Mouse (Mus musculus) kidney, postnatal 36 days (tissue): Measurements from ENCODE around the gene Cacng4.

ENCODE experiments used
- DNase-seq, 2 experiments: peaks; one replicate each; pipeline ENCODE4 v3.0.0; 2021 to 2022; ENCODE audit warnings: mixed read lengths in 2 of 2

The Cacng4 gene

GRCm38 (mm10) chr11:107772002-107772401, 22.4 kb downstream of the Cacng4 start:
- DNase-seq, result peak; percentile 66 to 78

- no peak for DNase-seq
Measured at GRCm38 (mm10) chr11:107768361-107768760, 26.0 kb downstream of the Cacng4 start.

GRCm38 (mm10) chr11:107766932-107767331, 27.4 kb downstream of the Cacng4 start:
- peak; percentile 73 to 78 for DNase-seq

GRCm38 (mm10) chr11:107762688-107763460, 31.5 kb downstream of the Cacng4 start:
- no peak for DNase-seq

- DNase-seq, result no peak
Measured at GRCm38 (mm10) chr11:107761790-107762500, 32.4 kb downstream of the Cacng4 start.

GRCm38 (mm10) chr11:107760001-107760400, 34.4 kb downstream of the Cacng4 start:
- DNase-seq, result no peak

GRCm38 (mm10) chr11:107759516-107759915, 34.8 kb downstream of the Cacng4 start:
- DNase-seq, result no peak

GRCm38 (mm10) chr11:107749114-107749513, 45.2 kb downstream of the Cacng4 start:
- DNase-seq, result no peak

- DNase-seq, result no peak
Measured at GRCm38 (mm10) chr11:107748243-107749035, 45.9 kb downstream of the Cacng4 start.

GRCm38 (mm10) chr11:107743100-107743499, 51.3 kb downstream of the Cacng4 start:
- DNase-seq, result peak; percentile 8 to 14

GRCm38 (mm10) chr11:107738418-107739099, 55.8 kb downstream of the Cacng4 start:
- no peak for DNase-seq

GRCm38 (mm10) chr11:107737886-107738285, 56.5 kb downstream of the Cacng4 start:
- DNase-seq, result no peak

GRCm38 (mm10) chr11:107734133-107734532, 60.2 kb downstream of the Cacng4 start:
- peak; percentile 57 to 59 for DNase-seq

- DNase-seq, result no peak
Measured at GRCm38 (mm10) chr11:107731498-107731897, 62.9 kb downstream of the Cacng4 start.

GRCm38 (mm10) chr11:107730940-107731339, 63.4 kb downstream of the Cacng4 start:
- DNase-seq, result peak; percentile 17 to 20

- no peak for DNase-seq
Measured at GRCm38 (mm10) chr11:107729141-107729540, 65.2 kb downstream of the Cacng4 start.

- no peak for DNase-seq
Measured at GRCm38 (mm10) chr11:107728073-107728863, 66.1 kb downstream of the Cacng4 start.

- no peak for DNase-seq
Measured at GRCm38 (mm10) chr11:107724603-107725002, 69.8 kb downstream of the Cacng4 start.

- DNase-seq, result no peak
Measured at GRCm38 (mm10) chr11:107721057-107721456, 73.3 kb downstream of the Cacng4 start.

- no peak for DNase-seq
Measured at GRCm38 (mm10) chr11:107720264-107721021, 73.9 kb downstream of the Cacng4 start.

- DNase-seq, result no peak
Measured at GRCm38 (mm10) chr11:107716332-107716938, 77.9 kb downstream of the Cacng4 start, which contains the start of gene Cacng1. Cacng1 (minus strand) TSS chr11:107716522.
